30 mouse cellular contexts compared by ENCODE assay signal in genomic region chr16:30151104-30151503, GRCm38 (mm10).
DNase-seq lines count a peak whose midpoint lies in the region; ATAC-seq and TF ChIP-seq lines count a peak whose summit lies in the region.
"Had no signal": no experiment of that assay in that cellular context is flagged by ENCODE, and none has a peak within 500 bp of the region (broad histone marks: within the 10 kb centered on the region; RNA-seq: fewer than 3 reads in every experiment).

No protein-coding gene starts in this region.

- no peak overlapping the region for H3K4me2 ChIP-seq in liver, embryonic 12.5 days
- H3K4me2 ChIP-seq: hindbrain, embryonic 15.5 days; kidney, embryonic 15.5 days; liver, embryonic 15.5 days; lung, embryonic 15.5 days; midbrain, embryonic 12.5 days had no signal

- DNase-seq in liver, adult 2 months (ENCODE audit: extremely low read depth, low read depth, low spot score), result peak; percentile 78
- peak; percentile 54 for DNase-seq in cerebellum, adult 11-12 months
- peak; percentile 58 for DNase-seq in cerebellum, adult 9-11 months
- DNase-seq in lung, postnatal 14 days, result no peak
- DNase-seq in kidney, postnatal 25 days, result no peak
- no peak for DNase-seq in thymus, adult 18-20 months
- DNase-seq: adrenal gland, postnatal 10 days; heart, postnatal 14 days; kidney, adult 11 months; kidney, postnatal 36 days; lung, postnatal 36 days; retina, postnatal 1 day; right cerebral cortex, postnatal 14 days; spleen, adult 18-20 months; thymus, adult 2 months; thymus, postnatal 36 days had no signal

- H3K4me1 ChIP-seq in liver, adult 2 months (ENCODE audit: control insufficient read depth, insufficient read depth, low read length), result no peaks in the 10 kb centered on the region
- H3K4me1 ChIP-seq in liver, embryonic 12.5 days, result peaks cover 12% of the 10 kb centered on the region
- H3K4me1 ChIP-seq: liver, embryonic 15.5 days had no signal

- no peaks in the 10 kb centered on the region for H3K79me2 ChIP-seq in liver, adult 2 months (ENCODE audit: control insufficient read depth, insufficient read depth, low read length)

- H3K9me3 ChIP-seq in liver, embryonic 12.5 days (replicated peaks), result no peaks in the 10 kb centered on the region
- H3K9me3 ChIP-seq: hindbrain, embryonic 15.5 days; kidney, embryonic 15.5 days; liver, embryonic 15.5 days; lung, embryonic 15.5 days; midbrain, embryonic 12.5 days had no signal

- 21% methylated on average over 3 of the region's 3 CpGs for WGBS in liver, adult 2 months
- WGBS in liver, embryonic 12.5 days (ENCODE audit: insufficient replicate concordance), result 60% methylated on average over 3 of the region's 3 CpGs

- no peak for TF ChIP-seq POLR2A in liver, adult 2 months (IDR thresholded peaks at IDR 0.05; ENCODE audit: extremely low read depth, insufficient read depth, low read length)

- no peak for TF ChIP-seq CTCF in liver, adult 2 months (IDR thresholded peaks at IDR 0.05; ENCODE audit: low read depth, low read length)

- ATAC-seq in liver, embryonic 12.5 days, result no peak
- ATAC-seq: forebrain, embryonic 16.5 days; inflammation-experienced regulatory T-cells, adult 6 months; Patski had no signal

- H3K27me3 ChIP-seq in liver, adult 2 months (ENCODE audit: control insufficient read depth, insufficient read depth, low read length), result no peaks in the 10 kb centered on the region
- H3K27me3 ChIP-seq in liver, embryonic 12.5 days (replicated peaks), result 0 out of 2 replicates have a peak, but pooled peaks cover 7% of the 10 kb centered on the region
- H3K27me3 ChIP-seq: kidney, embryonic 15.5 days; liver, embryonic 15.5 days; lung, embryonic 15.5 days; Patski had no signal

- no peak overlapping the region for H3K9ac ChIP-seq in liver, adult 2 months (ENCODE audit: low read depth, low read length)
- H3K9ac ChIP-seq in liver, embryonic 12.5 days, result no peak overlapping the region
- H3K9ac ChIP-seq: hindbrain, embryonic 15.5 days; kidney, embryonic 15.5 days; liver, embryonic 15.5 days; lung, embryonic 15.5 days; midbrain, embryonic 12.5 days had no signal

- no peak overlapping the region for H3K27ac ChIP-seq in liver, adult 2 months (replicated peaks; ENCODE audit: insufficient read depth, low read depth, low read length)
- H3K27ac ChIP-seq in liver, embryonic 12.5 days, result no peak overlapping the region
- H3K27ac ChIP-seq: hindbrain, embryonic 10.5 days; hindbrain, embryonic 15.5 days; kidney, embryonic 15.5 days; layer of hippocampus, adult 2 months; liver, embryonic 15.5 days; lung, embryonic 15.5 days; midbrain, embryonic 12.5 days; stomach, postnatal 0 days had no signal

- no peaks in the 10 kb centered on the region for H3K36me3 ChIP-seq in liver, adult 2 months (ENCODE audit: control insufficient read depth, insufficient read depth, low read length)
- H3K36me3 ChIP-seq in liver, embryonic 12.5 days, result no peaks in the 10 kb centered on the region
- H3K36me3 ChIP-seq: hindbrain, embryonic 10.5 days; hindbrain, embryonic 15.5 days; kidney, embryonic 15.5 days; liver, embryonic 15.5 days; lung, embryonic 15.5 days; midbrain, embryonic 12.5 days had no signal

- no peak overlapping the region for H3K4me3 ChIP-seq in liver, adult 2 months (ENCODE audit: insufficient read depth, low read depth, low read length)
- no peak overlapping the region for H3K4me3 ChIP-seq in liver, embryonic 12.5 days
- H3K4me3 ChIP-seq: erythroblast, embryonic 14.5 days; hindbrain, embryonic 10.5 days; hindbrain, embryonic 15.5 days; kidney, embryonic 15.5 days; layer of hippocampus, adult 2 months; liver, embryonic 15.5 days; lung, embryonic 15.5 days; megakaryocyte, embryonic 14.5 days; midbrain, embryonic 12.5 days had no signal

Comparison
In these comparisons a context has a peak if more than half of its experiments do, and no peak if none do; other contexts are left out.
1. DNase-seq: peak in liver, adult 2 months (single experiment), cerebellum, adult 11-12 months (single experiment) and cerebellum, adult 9-11 months (single experiment); none in lung, postnatal 14 days (single experiment), kidney, postnatal 25 days (0 of 2) and thymus, adult 18-20 months (0 of 2).